Mouse (Mus musculus) adipose tissue, adult 10 weeks (tissue): ENCODE results near the gene Wdr49. TPM values are rescaled to one million over a fixed set of nuclear protein-coding genes. Genes with fewer than 3 reads are reported as not detected.

ENCODE experiments used
- polyA plus RNA-seq: library from polyadenylated mRNA; stranded (reverse); fragments of 350-450 nt; fragmentation: Illumina TruSeq; extraction: RNeasy Lipid Tissue Mini Kit (QIAGEN cat#74804); gene quantifications from one replicate; pipeline ENCODE4 v1.2.3, GENCODE M21; 2014; ENCODE audit warnings: low read depth, low replicate concordance

Wdr49 gene
- polyA plus RNA-seq: not detected

DNA sequence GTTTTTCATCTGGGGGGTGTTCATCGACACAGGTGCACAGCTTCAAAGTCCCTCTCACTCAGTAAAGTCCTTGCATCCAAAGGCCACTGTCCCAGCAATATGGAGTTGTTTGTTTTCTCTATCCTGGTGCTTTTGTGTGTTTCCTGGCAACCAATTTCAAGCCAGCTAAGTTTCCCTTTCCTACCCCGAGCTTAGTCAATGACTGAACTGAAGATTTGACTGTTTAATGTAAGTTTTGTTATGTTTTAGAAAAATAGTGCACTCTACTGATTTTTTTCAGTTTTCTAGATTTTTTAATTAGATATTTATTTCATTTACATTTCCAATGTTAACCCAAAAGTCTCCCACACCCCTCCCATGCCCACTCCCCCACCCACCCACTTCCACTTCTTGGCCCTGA lies at the start of gene Wdr49:
Gene Wdr49 (minus strand): TSS at position 101 of the 400 bp plus-strand sequence.

DNA sequence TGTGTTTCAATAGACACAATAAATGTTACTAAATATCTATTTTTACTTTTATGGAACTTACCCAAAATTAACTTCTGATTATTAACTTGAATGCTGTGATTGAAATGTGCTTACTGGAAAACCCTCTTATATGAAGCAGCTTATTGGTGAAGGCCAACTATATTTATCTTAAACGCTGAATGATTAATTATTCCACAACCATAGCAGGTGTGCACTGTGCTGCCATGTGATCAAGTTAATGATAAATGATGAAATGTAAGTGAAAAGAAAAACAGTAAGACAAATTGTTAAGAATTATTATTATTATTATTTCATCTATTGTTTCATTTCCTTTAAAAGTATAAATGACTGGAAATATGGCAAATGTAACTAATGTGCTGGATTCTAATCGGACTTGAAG lies 212.0 kb downstream of the Wdr49 start, which contains the start of gene Serpini2:
Gene Serpini2 (minus strand): TSS at position 101 of the 400 bp plus-strand sequence.

Other genes with a start within 250 kb of the Wdr49 start
- gene Serpini2, start 212.1 kb downstream of the Wdr49 start, polyA plus RNA-seq: not detected
- gene Pdcd10, start 74.7 kb upstream of the Wdr49 start, polyA plus RNA-seq: 55.0 TPM
- gene Serpini1, start 75.4 kb upstream of the Wdr49 start, polyA plus RNA-seq: 1.5 TPM